Mouse (Mus musculus) MEL (cell line): ENCODE results near the gene D430042O09Rik. TPM values are rescaled to one million over a fixed set of nuclear protein-coding genes. Genes with fewer than 3 reads are reported as not detected.

Source experiments
- DNase-seq: peaks from one replicate; pipeline ENCODE4 v3.0.0; 2011; ENCODE audit warnings: low read depth, low spot score
- H3K27ac ChIP-seq: 2 replicates; pipeline ENCODE4 v1.5.1; 2012; ENCODE audit warnings: low read depth, mild to moderate bottlenecking, control low read depth, low read length, moderate library complexity; ENCODE audit not compliant: control insufficient read depth
- H3K27me3 ChIP-seq, 2 experiments: fragments of 150-350 bp in 1 of 2; sonication (generic) in 1 of 2; 2 replicates each; pipeline ENCODE4 v1.6.1; 2012; ENCODE audit warnings: low read length in 2 of 2, mild to moderate bottlenecking in 2 of 2, improper control_type of control experiment in 1 of 2, moderate library complexity in 1 of 2; ENCODE audit not compliant: insufficient read depth in 2 of 2, control insufficient read depth in 1 of 2
- H3K36me3 ChIP-seq, 2 experiments: 2 replicates each; pipeline ENCODE4 v1.6.1; 2012 to 2014; ENCODE audit warnings: low read length in 2 of 2, improper control_type of control experiment in 1 of 2, inconsistent platforms in 1 of 2, mild to moderate bottlenecking in 1 of 2; ENCODE audit not compliant: insufficient read depth in 2 of 2, control insufficient read depth in 1 of 2
- H3K4me1 ChIP-seq, 2 experiments: fragments of 150-350 bp in 1 of 2; sonication (generic) in 1 of 2; 2 replicates each; pipeline ENCODE4 v1.6.1; 2012; ENCODE audit warnings: low read length in 2 of 2, improper control_type of control experiment in 1 of 2, mild to moderate bottlenecking in 1 of 2; ENCODE audit not compliant: insufficient read depth in 2 of 2, control insufficient read depth in 1 of 2
- H3K4me3 ChIP-seq, 2 experiments: fragments of 150-350 bp in 1 of 2; sonication (generic) in 1 of 2; 2 replicates each; pipeline ENCODE4 v1.5.1; 2012; ENCODE audit warnings: low read depth in 2 of 2, low read length in 2 of 2, mild to moderate bottlenecking in 2 of 2, moderate library complexity in 2 of 2, control low read depth in 1 of 2, improper control_type of control experiment in 1 of 2; ENCODE audit not compliant: control insufficient read depth in 1 of 2, insufficient read depth in 1 of 2
- H3K79me2 ChIP-seq: 2 replicates; pipeline ENCODE4 v1.6.1; 2012; ENCODE audit warnings: mild to moderate bottlenecking, low read length, moderate library complexity; ENCODE audit not compliant: control insufficient read depth, poor library complexity, insufficient read depth
- H3K9ac ChIP-seq: 2 replicates; pipeline ENCODE4 v1.6.1; 2012; ENCODE audit warnings: low read depth, mild to moderate bottlenecking, control low read depth, low read length, moderate library complexity; ENCODE audit not compliant: control insufficient read depth, poor library complexity, severe bottlenecking
- H3K9me3 ChIP-seq: fragments of 150-350 bp; sonication (generic); replicated peaks from 2 replicates; pipeline ENCODE4 v1.6.1; 2012; ENCODE audit warnings: mild to moderate bottlenecking, low read length, improper control_type of control experiment, moderate library complexity; ENCODE audit not compliant: insufficient read depth
- BHLHE40 ChIP-seq: IDR thresholded peaks from 2 replicates; pipeline ENCODE4 v1.6.1; 2012; ENCODE audit warnings: low read depth, mild to moderate bottlenecking, inconsistent platforms, low read length, improper control_type of control experiment, borderline replicate concordance
- CHD1 ChIP-seq: IDR thresholded peaks from 2 replicates; pipeline ENCODE4 v1.6.1; 2012; ENCODE audit warnings: low read depth, mild to moderate bottlenecking, inconsistent platforms, low read length, improper control_type of control experiment
- CTCF ChIP-seq, 3 experiments: IDR thresholded peaks in 2 of 3; conservative IDR thresholded peaks in 1 of 3; 2 replicates each; pipeline ENCODE4 v1.5.1; 2011 to 2012; ENCODE audit warnings: low read length in 3 of 3, low read depth in 2 of 3, mild to moderate bottlenecking in 2 of 3, improper control_type of control experiment in 1 of 3, inconsistent platforms in 1 of 3, mixed read lengths in 1 of 3, moderate library complexity in 1 of 3; ENCODE audit not compliant: control insufficient read depth in 1 of 3, insufficient read depth in 1 of 3, poor library complexity in 1 of 3, severe bottlenecking in 1 of 3
- ELF1 ChIP-seq: IDR thresholded peaks from 2 replicates; pipeline ENCODE4 v1.6.1; 2014; ENCODE audit warnings: low read depth, mild to moderate bottlenecking, inconsistent platforms, low read length, improper control_type of control experiment, moderate library complexity
- EP300 ChIP-seq, 2 experiments: IDR thresholded peaks; 2 replicates each; pipeline ENCODE4 v1.6.1; 2011; ENCODE audit warnings: improper control_type of control experiment in 2 of 2, low read length in 2 of 2, low read depth in 1 of 2, mild to moderate bottlenecking in 1 of 2
- ETS1 ChIP-seq: IDR thresholded peaks from 2 replicates; pipeline ENCODE4 v1.6.1; 2012; ENCODE audit warnings: low read depth, mild to moderate bottlenecking, inconsistent platforms, low read length, improper control_type of control experiment, moderate library complexity
- GABPA ChIP-seq: IDR thresholded peaks from 2 replicates; pipeline ENCODE4 v1.6.1; 2012; ENCODE audit warnings: low read depth, mild to moderate bottlenecking, inconsistent platforms, low read length, improper control_type of control experiment, moderate library complexity
- KAT2A ChIP-seq: conservative IDR thresholded peaks from 2 replicates; pipeline ENCODE4 v1.6.1; 2012; ENCODE audit warnings: low read depth, low read length, improper control_type of control experiment, inconsistent platforms
- MAFK ChIP-seq: IDR thresholded peaks from 2 replicates; pipeline ENCODE4 v1.6.1; 2011; ENCODE audit warnings: low read depth, mild to moderate bottlenecking, low read length, improper control_type of control experiment, borderline replicate concordance
- MAX ChIP-seq: IDR thresholded peaks from 2 replicates; pipeline ENCODE4 v1.6.1; 2011; ENCODE audit warnings: low read length, improper control_type of control experiment
- MAZ ChIP-seq: IDR thresholded peaks from 2 replicates; pipeline ENCODE4 v1.6.1; 2012; ENCODE audit warnings: low read depth, mild to moderate bottlenecking, inconsistent platforms, low read length, improper control_type of control experiment
- MEF2A ChIP-seq: IDR thresholded peaks from 2 replicates; pipeline ENCODE4 v1.6.1; 2014; ENCODE audit warnings: low read depth, mild to moderate bottlenecking, inconsistent platforms, low read length, improper control_type of control experiment; ENCODE audit not compliant: poor library complexity, insufficient replicate concordance, severe bottlenecking; ENCODE audit errors: extremely low read depth
- MXI1 ChIP-seq: IDR thresholded peaks from 2 replicates; pipeline ENCODE4 v1.6.1; 2011; ENCODE audit warnings: mild to moderate bottlenecking, low read depth, low read length, improper control_type of control experiment
- MYB ChIP-seq: IDR thresholded peaks from 2 replicates; pipeline ENCODE4 v1.6.1; 2011; ENCODE audit warnings: mild to moderate bottlenecking, low read depth, low read length, improper control_type of control experiment
- MYC ChIP-seq: IDR thresholded peaks from 2 replicates; pipeline ENCODE4 v1.6.1; 2011; ENCODE audit warnings: low read depth, mild to moderate bottlenecking, low read length, improper control_type of control experiment, moderate library complexity
- NRF1 ChIP-seq: IDR thresholded peaks from 2 replicates; pipeline ENCODE4 v1.6.1; 2014; ENCODE audit warnings: low read depth, mild to moderate bottlenecking, inconsistent platforms, low read length, improper control_type of control experiment, moderate library complexity; ENCODE audit not compliant: poor library complexity, insufficient read depth, severe bottlenecking
- POLR2A ChIP-seq, 2 experiments: IDR thresholded peaks; 2 replicates each; pipeline ENCODE4 v1.6.1; 2011 to 2012; ENCODE audit warnings: low read length in 2 of 2, mild to moderate bottlenecking in 2 of 2, control low read depth in 1 of 2, improper control_type of control experiment in 1 of 2, low read depth in 1 of 2, moderate library complexity in 1 of 2; ENCODE audit not compliant: control insufficient read depth in 1 of 2, insufficient read depth in 1 of 2, poor library complexity in 1 of 2
- POLR2AphosphoS5 ChIP-seq: IDR thresholded peaks from 2 replicates; pipeline ENCODE4 v1.6.1; 2012; ENCODE audit warnings: low read depth, borderline replicate concordance, mild to moderate bottlenecking, inconsistent platforms, low read length, moderate library complexity, mixed read lengths
- RAD21 ChIP-seq: IDR thresholded peaks from 2 replicates; pipeline ENCODE4 v1.6.1; 2011; ENCODE audit warnings: mild to moderate bottlenecking, low read depth, low read length, improper control_type of control experiment
- SIN3A ChIP-seq: IDR thresholded peaks from 2 replicates; pipeline ENCODE4 v1.6.1; 2012; ENCODE audit warnings: low read length, improper control_type of control experiment, inconsistent platforms
- SMC3 ChIP-seq: IDR thresholded peaks from 2 replicates; pipeline ENCODE4 v1.6.1; 2011; ENCODE audit warnings: low read depth, low read length, improper control_type of control experiment
- TBP ChIP-seq: IDR thresholded peaks from 2 replicates; pipeline ENCODE4 v1.8.0; 2011; ENCODE audit warnings: low read depth, low read length, improper control_type of control experiment
- UBTF ChIP-seq: IDR thresholded peaks from 2 replicates; pipeline ENCODE4 v1.6.1; 2012; ENCODE audit warnings: low read depth, mild to moderate bottlenecking, inconsistent platforms, low read length, improper control_type of control experiment, moderate library complexity, borderline replicate concordance; ENCODE audit not compliant: insufficient read depth
- USF1 ChIP-seq: IDR thresholded peaks from 2 replicates; pipeline ENCODE4 v1.6.1; 2014; ENCODE audit warnings: low read depth, mild to moderate bottlenecking, inconsistent platforms, low read length, improper control_type of control experiment, moderate library complexity
- USF2 ChIP-seq, 2 experiments: IDR thresholded peaks; 2 replicates each; pipeline ENCODE4 v1.6.1; 2011 to 2012; ENCODE audit warnings: improper control_type of control experiment in 2 of 2, low read length in 2 of 2, borderline replicate concordance in 1 of 2, inconsistent platforms in 1 of 2, low read depth in 1 of 2, mild to moderate bottlenecking in 1 of 2; ENCODE audit not compliant: insufficient read depth in 1 of 2
- ZC3H11A ChIP-seq: IDR thresholded peaks from 2 replicates; pipeline ENCODE4 v1.6.1; 2012; ENCODE audit warnings: low read depth, mild to moderate bottlenecking, inconsistent platforms, low read length, improper control_type of control experiment
- ZNF384 ChIP-seq: IDR thresholded peaks from 2 replicates; pipeline ENCODE4 v1.6.1; 2012; ENCODE audit warnings: low read depth, mild to moderate bottlenecking, inconsistent platforms, low read length, improper control_type of control experiment
- polyA plus RNA-seq, 2 experiments: library from polyadenylated mRNA; stranded (reverse) in 1 of 2; unstranded in 1 of 2; fragments of >175 nt in 1 of 2; fragments of >200 nt in 1 of 2; gene quantifications; 2 replicates each; pipeline versions ENCODE4 v1.2.1 to v1.2.4; 2012; ENCODE audit warnings: low replicate concordance in 2 of 2, low read depth in 1 of 2; ENCODE audit not compliant: insufficient read length in 2 of 2, insufficient read depth in 1 of 2, missing spikeins in 1 of 2
- total RNA-seq: library from RNA; depleted of rRNA; stranded (reverse); fragments of 300-350 nt; gene quantifications from 2 replicates; pipeline ENCODE4 v1.2.3, GENCODE M21; 2012

D430042O09Rik gene
- total and polyA plus RNA-seq, 3 experiments = 6.2 to 12.8 TPM; not detected in 1

DNA sequence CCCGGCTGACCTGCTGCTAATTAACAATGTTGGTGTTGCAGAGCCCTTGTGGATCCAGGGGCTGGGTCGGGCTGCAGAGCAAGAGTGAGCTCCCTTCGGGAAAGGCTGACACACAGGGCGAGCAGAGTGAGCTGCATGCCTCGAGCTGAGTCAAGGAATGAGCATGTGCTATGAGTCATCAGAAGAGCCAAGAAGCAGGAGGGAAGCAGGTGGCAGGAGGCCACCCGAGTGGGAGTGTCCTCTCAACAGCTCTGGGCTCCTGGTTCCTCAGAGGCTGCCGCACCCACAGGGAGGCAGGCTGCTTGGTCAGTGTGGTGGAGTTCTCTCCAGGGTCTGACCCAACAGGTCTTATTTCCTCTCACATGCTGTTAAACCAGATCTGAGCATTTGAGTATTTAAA lies 191.3 kb downstream of the D430042O09Rik start:
- Histone ChIP-seq H3K9me3 (no peaks in the 10 kb centered on the region), H3K79me2 (no peaks in the 10 kb centered on the region), H3K4me3 (no peak overlapping the region), H3K27me3 (peaks cover 0 to 2% of the 10 kb centered on the region in 2 experiments; a peak in 2 of 4 replicates), H3K9ac (no peak overlapping the region), H3K4me1 (no peaks in the 10 kb centered on the region), H3K27ac (no peak overlapping the region)
- DNase-seq = peak; percentile 6
- no peak for TF ChIP-seq POLR2AphosphoS5
- no peak for TF ChIP-seq ZNF384
- TF ChIP-seq ELF1 = no peak
- TF ChIP-seq MXI1 = no peak
- no peak for TF ChIP-seq BHLHE40
- TF ChIP-seq EP300 (IDR thresholded peaks at IDR 0.05; ENCODE audit: low read depth in 1 of 2, low read length in 2 of 2) = no peak
- no peak for TF ChIP-seq MYB
- no peak for TF ChIP-seq NRF1
- TF ChIP-seq ZC3H11A = no peak
- TF ChIP-seq POLR2A (IDR thresholded peaks at IDR 0.05; ENCODE audit: control insufficient read depth in 1 of 2, insufficient read depth in 1 of 2, low read depth in 1 of 2, low read length in 2 of 2, poor library complexity in 1 of 2) = no peak
- no peak for TF ChIP-seq SMC3
- no peak for TF ChIP-seq MEF2A
- no peak for TF ChIP-seq GABPA
- no peak for TF ChIP-seq SIN3A
- TF ChIP-seq, all 39 proteins: peak for 0
- no peaks in the 10 kb centered on the region for H3K36me3 ChIP-seq

DNA sequence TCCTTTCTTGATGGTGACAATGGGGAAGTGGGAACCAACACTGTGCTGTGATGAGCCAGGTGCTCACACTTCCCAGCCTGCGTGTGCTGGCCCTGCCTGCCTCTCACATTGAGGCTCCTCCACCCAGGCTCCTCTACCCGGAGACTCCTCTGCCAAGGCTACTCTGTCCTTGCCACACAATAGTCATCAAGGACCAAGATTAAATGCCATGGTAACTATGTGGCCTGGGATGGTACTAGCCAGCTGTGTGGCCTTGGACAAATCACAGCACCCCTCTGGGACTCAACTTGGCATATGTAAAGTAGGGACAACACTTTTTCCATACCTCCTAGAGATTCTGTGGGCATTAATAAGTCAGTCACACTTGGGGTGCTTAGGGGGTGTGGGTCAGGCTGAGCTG lies 192.2 kb downstream of the D430042O09Rik start:
- Histone ChIP-seq H3K27me3 (no peaks in the 10 kb centered on the region; a peak in 2 of 4 replicates), H3K27ac (no peak overlapping the region), H3K79me2 (no peaks in the 10 kb centered on the region), H3K4me3 (no peak overlapping the region), H3K36me3 (no peaks in the 10 kb centered on the region), H3K9ac (no peak overlapping the region), H3K9me3 (no peaks in the 10 kb centered on the region), H3K4me1 (no peaks in the 10 kb centered on the region)
- TF ChIP-seq ETS1 = no peak
- no peak for TF ChIP-seq MAFK
- TF ChIP-seq USF1 = no peak
- TF ChIP-seq ZNF384 = no peak
- TF ChIP-seq UBTF = no peak
- no peak for TF ChIP-seq POLR2AphosphoS5
- TF ChIP-seq ZC3H11A = no peak
- TF ChIP-seq KAT2A = no peak
- TF ChIP-seq CTCF (IDR thresholded peaks at IDR 0.05 in 2 of 3, conservative IDR thresholded peaks at IDR 0.05 in 1 of 3; ENCODE audit: control insufficient read depth in 1 of 3, insufficient read depth in 1 of 3, low read depth in 2 of 3, low read length in 3 of 3, poor library complexity in 1 of 3, severe bottlenecking in 1 of 3) = no peak
- no peak for TF ChIP-seq MAZ
- no peak for TF ChIP-seq MAX
- no peak for TF ChIP-seq MYB
- TF ChIP-seq TBP = no peak
- TF ChIP-seq MYC = no peak
- no peak for TF ChIP-seq EP300 (IDR thresholded peaks at IDR 0.05; ENCODE audit: low read depth in 1 of 2, low read length in 2 of 2)
- no peak for TF ChIP-seq RAD21
- no peak for TF ChIP-seq MXI1
- TF ChIP-seq CHD1 = no peak
- TF ChIP-seq USF2 (IDR thresholded peaks at IDR 0.05; ENCODE audit: borderline replicate concordance in 1 of 2, insufficient read depth in 1 of 2, low read depth in 1 of 2, low read length in 2 of 2) = no peak
- no peak for DNase-seq
